Mouse (Mus musculus) midbrain, embryonic 16.5 days (tissue): ENCODE measurements around the gene Vps45. TPM values are rescaled to one million over a fixed set of nuclear protein-coding genes. Genes with fewer than 3 reads are reported as not detected.
A peak's percentile ranks its signal among the peaks of the same experiment; 100 is the strongest.
"Not testable (repeated sequence)": the region's sequence is repeated elsewhere in the genome, so short reads cannot be mapped to it uniquely, and the experiment has no call there.

Experiments used
- ATAC-seq: fragments of 200-750 bp; cut with Nextera tagmentation; 2 replicates; pipeline ENCODE4 v1.8.0; 2017; ENCODE audit warnings: moderate TSS enrichment
- H3K27ac ChIP-seq: fragments of 300-500 bp; sonication (generic); 2 replicates; pipeline ENCODE4 v1.5.1; 2014; ENCODE audit warnings: mild to moderate bottlenecking, low read length, mixed read lengths
- H3K27me3 ChIP-seq: fragments of 300-500 bp; sonication (generic); 2 replicates; pipeline ENCODE4 v1.6.1; 2014; ENCODE audit warnings: low read depth, low read length, mixed read lengths; ENCODE audit not compliant: control insufficient read depth, insufficient read depth
- H3K36me3 ChIP-seq: fragments of 300-500 bp; sonication (generic); 2 replicates; pipeline ENCODE4 v1.6.1; 2014; ENCODE audit warnings: mild to moderate bottlenecking, low read length, moderate library complexity, mixed read lengths; ENCODE audit not compliant: control insufficient read depth, insufficient read depth
- H3K4me1 ChIP-seq: fragments of 300-500 bp; sonication (generic); 2 replicates; pipeline ENCODE4 v1.6.1; 2014; ENCODE audit warnings: mild to moderate bottlenecking, low read length, mixed read lengths; ENCODE audit not compliant: control insufficient read depth, insufficient read depth
- H3K4me2 ChIP-seq: fragments of 300-500 bp; sonication (generic); 2 replicates; pipeline ENCODE4 v1.6.1; 2014; ENCODE audit warnings: mild to moderate bottlenecking, low read length, mixed read lengths
- H3K4me3 ChIP-seq: fragments of 300-500 bp; sonication (generic); 2 replicates; pipeline ENCODE4 v1.5.1; 2014; ENCODE audit warnings: low read depth, mild to moderate bottlenecking, low read length, moderate library complexity, mixed read lengths
- H3K9ac ChIP-seq: fragments of 300-500 bp; sonication (generic); 2 replicates; pipeline ENCODE4 v1.6.1; 2014; ENCODE audit warnings: low read depth, low read length, mixed read lengths
- H3K9me3 ChIP-seq: fragments of 300-500 bp; sonication (generic); replicated peaks from 2 replicates; pipeline ENCODE4 v1.6.1; 2014; ENCODE audit warnings: mild to moderate bottlenecking, low read length, mixed read lengths; ENCODE audit not compliant: control insufficient read depth, poor library complexity, severe bottlenecking
- WGBS: fragments of 180-500 bp; shearing (Covaris S2); extraction: QIAGEN DNeasy Blood & Tissue Kit; methylation state at CpG from one replicate; pipeline ENCODE4 v1.1.7; 2014; 5-methylcytosine and 5-hydroxymethylcytosine counted together
- polyA plus RNA-seq: library from polyadenylated mRNA; unstranded; fragments of >200 nt; fragmentation: Nextera tagmentation; extraction: Ambion mirVana; gene quantifications from 2 replicates; pipeline ENCODE4 v1.2.1, GENCODE M21; 2015

Gene Vps45
- polyA plus RNA-seq, 1 experiment from 2014 or later, result 64.7 TPM

DNA sequence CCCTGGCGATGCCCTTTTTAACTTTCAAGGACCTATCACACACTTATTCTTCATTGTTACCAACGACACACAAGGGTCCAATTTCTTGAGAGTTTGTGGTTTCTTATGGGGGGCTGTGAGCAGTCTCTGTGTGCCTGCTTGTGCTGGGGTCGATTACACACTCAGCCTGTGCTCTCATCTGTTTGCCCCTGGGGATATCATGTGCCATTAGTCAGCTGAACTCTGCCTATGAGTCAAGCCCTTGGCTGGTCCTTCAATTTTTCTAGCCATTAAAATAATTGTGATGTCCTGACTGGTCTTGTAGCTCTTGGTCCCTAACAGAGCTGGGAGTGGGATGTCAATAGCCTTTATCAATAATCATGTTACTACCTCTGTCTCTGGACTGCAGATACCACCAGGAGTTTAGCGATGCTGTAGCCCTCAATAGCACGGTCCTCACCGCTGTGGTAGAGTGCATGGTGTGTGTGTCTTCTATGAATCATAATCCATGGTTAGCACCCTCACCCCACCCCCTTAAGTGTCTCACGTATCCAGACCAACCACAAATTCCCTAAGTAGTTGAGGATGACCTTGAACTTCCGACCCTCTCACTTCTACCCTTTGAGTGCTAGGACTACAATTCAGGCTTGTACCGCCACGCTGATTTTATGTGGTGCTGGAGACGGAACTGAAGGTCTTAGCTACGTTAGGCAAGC, 77.8 kb downstream of the Vps45 start:
- Histone ChIP-seq H3K9me3 (no peaks in the 10 kb centered on the region), H3K4me2 (no peak overlapping the region), H3K36me3 (no peaks in the 10 kb centered on the region), H3K27ac (no peak overlapping the region), H3K4me3 (no peak overlapping the region), H3K9ac (no peak overlapping the region), H3K27me3 (no peaks in the 10 kb centered on the region), H3K4me1 (peaks cover 8% of the 10 kb centered on the region)
- no peak for ATAC-seq
- 89% methylated on average over 12 of the region's 12 CpGs for WGBS

DNA sequence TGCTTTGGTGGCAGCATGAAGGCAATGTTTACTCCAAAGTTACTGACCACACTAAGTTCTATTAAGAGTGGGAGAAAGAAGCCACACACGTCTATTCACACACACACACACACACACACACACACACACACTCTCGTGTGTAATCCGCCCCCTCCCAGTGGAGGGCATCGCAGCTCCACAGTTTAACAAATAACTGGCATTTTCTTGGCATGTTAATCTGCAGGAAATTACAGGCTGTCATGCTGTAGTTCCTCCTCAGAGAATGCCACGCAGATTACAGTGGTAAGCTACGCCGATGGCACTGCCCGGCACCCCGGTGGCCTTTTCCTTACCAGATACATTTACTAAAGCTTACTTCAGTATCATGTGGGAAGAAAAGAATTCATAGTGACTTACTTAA, 80.0 kb downstream of the Vps45 start:
- no peak overlapping the region for H3K27ac ChIP-seq

DNA sequence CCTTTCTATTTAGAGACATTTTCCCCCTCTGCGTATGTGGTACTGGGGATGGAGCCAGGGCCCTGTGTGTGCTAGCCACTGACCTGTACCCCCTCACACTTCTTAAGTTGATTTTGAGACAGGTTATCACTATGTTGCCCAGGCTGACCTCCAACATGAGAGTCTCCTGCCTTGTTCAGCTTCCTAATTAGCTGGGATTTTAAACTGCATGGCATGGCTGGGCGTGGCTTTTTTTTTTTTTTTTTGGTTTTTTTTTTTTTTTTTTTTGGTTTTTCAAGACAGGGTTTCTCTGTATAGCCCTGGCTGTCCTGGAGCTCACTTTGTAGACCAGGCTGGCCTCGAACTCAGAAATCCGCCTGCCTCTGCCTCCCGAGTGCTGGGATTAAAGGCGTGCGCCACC, 80.7 kb downstream of the Vps45 start:
- not testable (repeated sequence) for H3K27ac ChIP-seq, H3K4me1 ChIP-seq, ATAC-seq, H3K36me3 ChIP-seq, H3K4me3 ChIP-seq, H3K9ac ChIP-seq, H3K9me3 ChIP-seq, H3K4me2 ChIP-seq, H3K27me3 ChIP-seq
- WGBS, result 95% methylated on average over 7 of the region's 7 CpGs

More for the DNA sequence above, 80.0 kb downstream of the Vps45 start:
- Histone ChIP-seq H3K36me3 (no peaks in the 10 kb centered on the region), H3K9me3 (no peaks in the 10 kb centered on the region), H3K4me2 (no peak overlapping the region), H3K4me3 (no peak overlapping the region), H3K9ac (no peak overlapping the region), H3K4me1 (peaks cover under 1% of the 10 kb centered on the region), H3K27me3 (peaks cover 4% of the 10 kb centered on the region; the same call in 1 of the 2 replicates)
- 79% methylated on average over 9 of the region's 9 CpGs for WGBS
- no peak for ATAC-seq

DNA sequence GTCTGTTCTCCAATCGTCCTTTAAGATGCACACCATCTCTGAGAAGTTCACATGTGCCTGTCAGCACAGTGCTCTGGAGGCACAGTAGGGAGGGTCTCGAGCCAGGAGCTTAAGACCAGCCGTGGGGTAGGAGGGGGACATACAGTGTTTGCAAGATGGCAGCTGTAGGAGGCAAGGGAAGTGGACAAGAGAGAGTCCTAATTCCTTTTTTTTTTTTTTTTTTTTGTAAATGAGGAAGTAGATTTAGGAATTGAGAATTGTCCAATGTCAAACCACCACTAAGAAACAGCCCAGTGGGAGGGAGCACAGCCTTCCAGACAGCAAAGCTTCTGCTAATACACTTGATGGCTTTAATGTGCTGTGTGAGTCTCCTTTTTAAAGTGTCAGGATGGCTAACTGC, 81.2 kb downstream of the Vps45 start:
- WGBS, result 58% methylated on average over 3 of the region's 3 CpGs
- Histone ChIP-seq H3K9ac (no peak overlapping the region), H3K4me1 (peaks cover 3% of the 10 kb centered on the region)

DNA sequence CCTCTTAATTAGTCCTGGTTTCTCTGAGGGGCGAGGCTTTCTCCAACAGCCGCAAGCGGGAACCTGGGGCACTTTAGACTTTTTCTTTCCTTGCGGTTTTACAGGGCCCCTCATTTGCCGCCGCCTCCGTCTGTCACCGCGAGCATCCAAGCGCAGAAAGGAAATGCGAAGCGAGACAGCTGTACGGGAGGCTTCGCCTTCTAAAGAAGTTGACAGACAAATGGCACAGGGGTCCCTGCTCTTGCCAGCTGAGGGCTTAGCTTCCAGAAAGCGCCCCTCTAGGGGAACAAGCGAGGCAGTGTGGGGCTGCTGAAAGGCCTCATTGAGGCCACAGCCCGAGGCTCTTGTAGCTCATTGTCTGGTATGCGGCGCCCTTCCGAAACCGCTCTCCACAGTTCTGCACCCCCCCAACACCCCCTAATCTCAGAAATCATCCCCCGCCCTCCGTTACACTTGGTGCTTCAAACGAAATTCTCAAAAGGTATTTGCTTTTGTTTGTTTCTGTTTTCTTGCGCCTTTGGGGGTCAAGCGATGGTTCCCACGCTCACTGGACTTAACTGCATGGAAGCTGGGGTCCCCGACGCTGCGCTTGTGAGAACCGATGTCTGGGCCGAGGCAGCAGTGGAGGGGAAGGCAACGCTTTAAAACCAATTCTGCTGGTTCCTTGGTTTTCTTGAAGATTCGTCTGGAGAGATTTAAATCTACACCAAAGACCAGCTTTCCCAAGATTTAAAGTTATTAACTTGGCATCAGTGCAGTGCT, 85.2 kb downstream of the Vps45 start:
- Histone ChIP-seq H3K4me2 (peak overlapping the region; percentile 45), H3K9me3 (no peaks in the 10 kb centered on the region), H3K27me3 (peaks cover 4% of the 10 kb centered on the region; the same call in 1 of the 2 replicates), H3K9ac (peak overlapping the region; percentile 3; the same call in 1 of the 2 replicates), H3K36me3 (no peaks in the 10 kb centered on the region), H3K27ac (peak overlapping the region; percentile 43), H3K4me3 (peak overlapping the region; percentile 21), H3K4me1 (peaks cover 3% of the 10 kb centered on the region)
- WGBS, result 2% methylated on average over 34 of the region's 34 CpGs
- peak; percentile 90 for ATAC-seq

More for the DNA sequence above, 81.2 kb downstream of the Vps45 start:
- no peak for ATAC-seq
- H3K9me3 ChIP-seq, result no peaks in the 10 kb centered on the region
- H3K27ac ChIP-seq, result no peak overlapping the region
- H3K27me3 ChIP-seq, result peaks cover 4% of the 10 kb centered on the region; the same call in 1 of the 2 replicates
- no peaks in the 10 kb centered on the region for H3K36me3 ChIP-seq
- no peak overlapping the region for H3K4me2 ChIP-seq
- H3K4me3 ChIP-seq, result no peak overlapping the region

DNA sequence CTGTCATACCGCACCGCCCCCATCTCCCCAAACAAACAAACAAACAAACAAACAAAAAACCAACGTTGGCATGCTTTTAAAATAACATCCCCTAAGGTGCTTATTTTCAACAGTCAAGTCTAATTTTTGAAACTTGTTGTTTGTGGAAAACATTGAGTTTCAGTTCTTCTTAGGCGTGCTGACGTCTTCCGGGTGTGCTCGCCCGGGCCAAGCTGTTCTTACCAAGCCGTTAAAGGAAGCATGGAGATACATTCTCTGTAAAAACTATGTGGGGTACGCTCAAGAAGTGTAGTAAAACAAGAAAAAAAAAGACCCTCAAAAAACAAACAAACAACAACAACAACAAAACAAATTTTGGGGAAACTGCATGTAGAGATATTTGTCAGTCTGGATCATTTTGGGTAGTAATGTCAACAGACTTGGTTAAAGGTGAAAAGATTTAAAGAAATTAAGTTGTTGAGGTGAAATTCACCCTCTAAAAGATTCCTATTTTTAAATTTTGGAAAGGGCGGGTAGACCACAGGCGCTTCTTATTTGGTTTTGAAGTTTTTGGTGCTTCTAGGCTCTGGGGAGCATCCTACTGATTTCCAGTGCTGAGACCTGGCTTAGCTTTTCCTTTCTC, 85.9 kb downstream of the Vps45 start:
- no peak for ATAC-seq
- no peaks in the 10 kb centered on the region for H3K9me3 ChIP-seq
- H3K4me3 ChIP-seq, result peak overlapping the region; percentile 21
- peaks cover 3% of the 10 kb centered on the region for H3K4me1 ChIP-seq
- WGBS, result 74% methylated on average over 12 of the region's 12 CpGs
- H3K27me3 ChIP-seq, result peaks cover 4% of the 10 kb centered on the region; the same call in 1 of the 2 replicates
- H3K4me2 ChIP-seq, result peak overlapping the region; percentile 45
- H3K9ac ChIP-seq, result no peak overlapping the region
- no peaks in the 10 kb centered on the region for H3K36me3 ChIP-seq
- H3K27ac ChIP-seq, result peak overlapping the region; percentile 43; the same call in 1 of the 2 replicates

DNA sequence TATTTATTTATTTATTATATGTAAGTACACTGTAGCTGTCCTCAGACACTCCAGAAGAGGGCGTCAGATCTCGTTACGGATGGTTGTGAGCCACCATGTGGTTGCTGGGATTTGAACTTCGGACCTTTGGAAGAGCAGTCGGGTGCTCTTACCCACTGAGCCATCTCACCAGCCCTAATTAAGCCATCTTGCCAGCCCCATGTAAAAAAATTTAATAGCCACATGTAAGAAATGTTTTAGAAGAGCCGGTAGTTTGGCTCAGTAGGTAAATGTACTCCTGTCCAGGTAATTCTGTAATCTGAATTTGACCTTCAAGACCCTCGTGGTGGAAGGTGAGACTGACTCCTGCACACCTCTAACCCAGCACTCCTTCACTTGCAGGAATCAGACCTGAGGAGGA, 87.6 kb downstream of the Vps45 start:
- WGBS, result 76% methylated on average over 4 of the region's 7 CpGs
- H3K36me3 ChIP-seq, H3K9ac ChIP-seq, H3K27ac ChIP-seq, H3K9me3 ChIP-seq, H3K27me3 ChIP-seq, ATAC-seq, H3K4me1 ChIP-seq, H3K4me3 ChIP-seq, H3K4me2 ChIP-seq: not testable (repeated sequence)

DNA sequence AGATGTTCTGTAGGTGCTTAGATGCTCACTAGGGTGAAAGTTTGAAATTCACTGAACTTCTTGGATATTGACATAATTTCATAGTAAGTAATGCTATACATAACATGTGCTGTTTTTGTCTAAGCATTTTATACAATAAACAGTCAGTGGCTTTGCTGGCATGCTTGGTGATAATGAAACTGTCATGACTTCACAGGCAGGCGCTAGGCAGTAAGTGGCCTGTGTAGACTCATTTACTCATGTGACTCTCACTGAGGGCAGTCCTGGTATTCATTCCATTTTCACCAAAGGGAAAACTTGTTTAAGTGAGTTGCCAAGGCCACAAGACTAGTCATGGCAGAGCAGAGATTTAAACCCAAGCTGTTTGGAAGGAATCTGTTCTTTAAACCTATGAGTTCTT, 89.0 kb downstream of the Vps45 start:
- H3K27ac ChIP-seq, result no peak overlapping the region
- no peak overlapping the region for H3K9ac ChIP-seq
- ATAC-seq, result no peak
- peaks cover 4% of the 10 kb centered on the region; the same call in 1 of the 2 replicates for H3K27me3 ChIP-seq
- H3K9me3 ChIP-seq, result no peaks in the 10 kb centered on the region
- no peaks in the 10 kb centered on the region for H3K36me3 ChIP-seq
- peaks cover 9% of the 10 kb centered on the region for H3K4me1 ChIP-seq
- H3K4me2 ChIP-seq, result no peak overlapping the region
- H3K4me3 ChIP-seq, result no peak overlapping the region
- 91% methylated on average over 1 of the region's 1 CpGs for WGBS
